Mouse (Mus musculus): ENCODE measurements around the gene Disp2.

Gene Disp2

GRCm38 (mm10) chr2:118846246-118846645 lies 66.7 kb downstream of the Disp2 start:
- DNase-seq = peak in 1 of 2 experiments; percentile 17

- DNase-seq = no peak
These were observed 72.2 kb downstream of the Disp2 start for GRCm38 (mm10) chr2:118851756-118852155.
